Mouse (Mus musculus) retina, postnatal 7 days (tissue): ENCODE results near the gene Irf8.
A peak's percentile ranks its signal among the peaks of the same experiment; 100 is the strongest.
"Not testable (repeated sequence)": the region's sequence is repeated elsewhere in the genome, so short reads cannot be mapped to it uniquely, and the experiment has no call there.

ENCODE experiments used
- DNase-seq: peaks from one replicate; pipeline ENCODE4 v3.0.0-alpha.2; 2012; ENCODE audit warnings: low read depth, low spot score

Irf8 gene

DNA sequence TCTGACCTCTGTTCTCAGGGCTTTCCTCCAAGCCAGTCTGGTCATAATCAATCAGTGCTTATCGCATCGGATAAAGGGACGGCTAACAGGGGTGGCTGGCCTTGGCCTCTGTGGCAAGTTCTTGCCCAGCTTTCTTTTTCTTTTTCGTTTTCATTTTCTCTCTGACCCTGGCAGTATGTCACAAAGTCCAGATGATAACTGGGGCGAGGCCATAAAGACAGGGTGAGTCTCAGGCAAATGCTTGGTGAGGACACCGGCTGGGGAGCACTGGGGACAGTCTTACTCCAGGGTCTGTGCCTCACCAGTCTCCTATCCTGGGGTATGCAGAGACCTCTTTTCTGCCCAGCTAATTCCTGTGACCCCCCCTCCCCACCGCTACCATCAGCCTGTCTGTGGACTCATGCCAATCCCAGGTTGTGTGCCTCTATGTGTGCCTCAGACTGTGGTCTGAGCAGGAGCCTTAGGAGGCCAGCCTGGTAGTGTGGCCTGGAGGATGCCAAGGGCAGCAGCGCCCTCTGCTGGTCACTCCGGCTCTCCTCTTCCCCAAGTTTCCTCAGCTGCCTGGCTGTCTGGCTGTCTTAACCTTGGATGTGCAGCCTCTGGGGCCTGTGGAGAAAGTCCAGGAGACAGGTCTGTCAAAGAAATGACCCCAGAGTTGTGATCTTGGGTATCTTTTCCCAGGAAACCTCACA lies 59.9 kb downstream of the Irf8 start:
- peak; percentile 74 for DNase-seq

DNA sequence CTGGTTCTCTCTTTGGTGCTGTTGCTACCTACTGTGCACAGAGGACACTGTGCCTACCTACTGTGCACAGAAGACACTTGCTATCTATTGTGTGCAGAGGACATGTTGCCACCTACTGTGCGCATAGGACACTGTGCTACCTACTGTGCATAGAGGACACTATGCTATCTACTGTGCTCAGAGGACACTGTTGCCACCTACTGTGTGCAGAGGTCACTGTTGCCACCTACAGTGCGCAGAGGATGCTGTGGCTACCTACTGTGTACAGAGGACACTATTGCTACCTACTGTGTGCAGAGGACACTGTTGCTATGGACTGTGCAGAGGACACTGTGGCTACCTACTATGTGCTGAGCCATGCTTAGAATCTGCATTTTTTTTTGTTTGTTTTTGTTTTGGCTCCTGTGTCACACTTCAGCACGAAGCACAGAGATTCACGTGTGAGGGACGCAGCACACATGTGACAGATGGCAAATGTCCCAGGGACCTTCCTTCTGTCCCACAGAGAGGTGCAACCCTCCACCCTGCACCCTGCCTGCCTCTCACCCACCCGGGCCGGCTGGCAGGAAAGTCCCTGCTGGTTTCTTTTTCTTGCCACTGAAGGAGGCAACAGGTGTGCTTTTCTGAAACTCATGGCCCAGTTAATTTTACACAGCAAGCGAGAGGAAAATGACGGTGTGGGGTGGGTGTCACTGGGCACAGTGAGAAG lies 61.0 kb downstream of the Irf8 start:
- no peak for DNase-seq

GRCm38 (mm10) chr8:120800308-120800865 lies 64.2 kb downstream of the Irf8 start:
- DNase-seq: no peak

DNA sequence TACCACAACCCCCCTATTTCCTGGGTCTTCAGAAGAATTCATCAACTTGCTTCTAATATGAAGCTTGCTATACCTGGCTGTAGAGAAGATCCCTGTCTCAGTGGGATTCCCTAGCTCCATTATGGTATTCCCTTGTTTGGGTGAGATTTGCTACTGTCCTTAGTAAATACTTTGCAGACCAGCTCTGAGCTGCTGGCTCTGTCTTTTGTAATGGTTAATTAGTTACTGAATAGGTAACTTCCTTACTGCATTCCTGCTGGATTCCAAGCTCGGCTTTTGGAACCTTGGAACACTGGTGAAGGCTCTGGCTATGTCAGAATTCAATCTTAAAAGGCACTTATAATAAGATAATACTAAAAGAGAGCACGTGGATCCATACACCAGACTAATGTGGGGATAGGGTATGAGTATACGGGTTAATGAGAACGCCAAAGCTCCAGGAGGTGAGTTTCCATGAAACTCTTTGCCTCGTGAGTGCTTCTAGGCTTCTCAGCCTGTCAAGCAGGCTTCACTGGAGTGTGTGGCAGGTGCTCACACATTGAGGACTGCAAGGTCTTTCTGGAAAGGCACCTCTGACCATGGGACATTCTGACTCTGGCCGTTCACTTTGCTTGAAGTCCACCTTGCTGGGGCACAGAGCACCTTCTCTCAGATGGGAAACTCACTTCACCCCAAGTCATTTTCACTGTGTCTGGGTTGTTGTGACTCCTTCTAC lies 67.7 kb downstream of the Irf8 start:
- not testable (repeated sequence) for DNase-seq

DNA sequence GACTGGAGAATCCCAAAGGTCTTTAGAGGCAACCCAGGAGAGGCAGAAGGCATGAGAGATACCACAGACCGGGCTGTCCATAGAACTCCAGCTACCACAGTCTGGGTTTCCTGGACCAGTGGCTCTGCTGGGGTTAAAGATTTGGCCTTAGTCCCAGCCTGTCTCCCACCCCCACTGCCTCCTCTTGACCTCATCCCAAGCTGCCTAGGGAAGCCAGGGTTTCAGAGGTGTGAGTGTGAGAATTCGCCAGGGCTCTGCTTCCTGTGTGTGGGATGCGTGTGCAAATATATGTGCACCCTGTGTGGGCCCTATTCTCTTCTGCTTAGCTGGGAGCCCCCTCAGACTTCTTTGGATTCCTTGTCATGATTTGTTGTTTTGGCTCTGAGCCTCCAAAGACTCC lies 68.6 kb downstream of the Irf8 start:
- no peak for DNase-seq
